Mouse (Mus musculus) lung, postnatal 25 days (tissue): ENCODE data around the gene Kat14.

Source experiments
- DNase-seq: peaks from one replicate; pipeline ENCODE4 v3.0.0; 2022; ENCODE audit warnings: low spot score

Gene Kat14

GRCm38 (mm10) chr2:144382624-144383138 is 13.9 kb downstream of the Kat14 start:
- DNase-seq = no peak

- DNase-seq = no peak
These were observed 17.5 kb downstream of the Kat14 start for GRCm38 (mm10) chr2:144386296-144386695.

GRCm38 (mm10) chr2:144388416-144388815 is 19.6 kb downstream of the Kat14 start:
- DNase-seq = no peak

- DNase-seq = no peak
These were observed 30.7 kb downstream of the Kat14 start for GRCm38 (mm10) chr2:144399531-144399930.

GRCm38 (mm10) chr2:144400659-144401058 is 31.9 kb downstream of the Kat14 start:
- no peak for DNase-seq

- DNase-seq = no peak
These were observed 40.3 kb downstream of the Kat14 start for GRCm38 (mm10) chr2:144409037-144409436.

- no peak for DNase-seq
These were observed 41.8 kb downstream of the Kat14 start for GRCm38 (mm10) chr2:144410603-144411002.

GRCm38 (mm10) chr2:144414646-144415045 is 45.9 kb downstream of the Kat14 start:
- DNase-seq = no peak

GRCm38 (mm10) chr2:144416859-144417258 is 48.1 kb downstream of the Kat14 start:
- DNase-seq = no peak

- DNase-seq = no peak
These were observed 49.3 kb downstream of the Kat14 start for GRCm38 (mm10) chr2:144418062-144418461.

- no peak for DNase-seq
These were observed 53.4 kb downstream of the Kat14 start for GRCm38 (mm10) chr2:144422094-144422675.

GRCm38 (mm10) chr2:144425761-144426160 is 57.0 kb downstream of the Kat14 start:
- DNase-seq = no peak

- DNase-seq = no peak
These were observed 59.1 kb downstream of the Kat14 start for GRCm38 (mm10) chr2:144427852-144428251.

- DNase-seq = no peak
These were observed 59.9 kb downstream of the Kat14 start for GRCm38 (mm10) chr2:144428659-144429058.

- no peak for DNase-seq
These were observed 60.4 kb downstream of the Kat14 start for GRCm38 (mm10) chr2:144429171-144429570.

- no peak for DNase-seq
These were observed 62.6 kb downstream of the Kat14 start for GRCm38 (mm10) chr2:144431286-144431825.

- no peak for DNase-seq
These were observed 66.9 kb downstream of the Kat14 start for GRCm38 (mm10) chr2:144435679-144436078.

- DNase-seq = no peak
These were observed 69.6 kb downstream of the Kat14 start for GRCm38 (mm10) chr2:144438424-144438823.

- DNase-seq = no peak
These were observed 70.5 kb downstream of the Kat14 start for GRCm38 (mm10) chr2:144439191-144439700.

- peak; percentile 72 for DNase-seq
These were observed 72.7 kb downstream of the Kat14 start for GRCm38 (mm10) chr2:144441386-144441915.

- no peak for DNase-seq
These were observed 77.7 kb downstream of the Kat14 start for GRCm38 (mm10) chr2:144446360-144446999.

- no peak for DNase-seq
These were observed 81.6 kb downstream of the Kat14 start for GRCm38 (mm10) chr2:144450378-144450777.
